In the genomic region with DNA sequence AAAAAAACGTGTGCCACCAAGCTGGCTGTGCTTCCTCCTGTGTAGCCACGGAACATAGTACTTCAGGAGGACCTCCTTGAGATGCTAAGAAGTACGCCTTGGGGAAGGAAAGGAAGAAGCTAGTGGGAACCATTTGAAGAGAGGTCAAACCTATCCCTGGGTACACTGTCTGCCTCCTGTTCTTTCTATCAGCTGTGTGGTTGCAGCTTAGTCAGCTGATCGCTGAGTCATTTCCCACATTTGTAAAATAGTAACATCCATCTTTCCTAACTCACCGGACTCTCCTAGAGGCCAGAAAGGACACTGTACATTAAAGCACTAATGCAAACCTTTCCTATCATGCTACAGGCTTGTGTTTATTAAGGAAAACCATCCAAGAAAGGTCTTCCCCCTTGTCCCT, we compare ENCODE assay signal across 23 mouse cellular contexts. TPM values are rescaled to one million over a fixed set of nuclear protein-coding genes. Genes with fewer than 3 reads are reported as not detected.
DNase-seq lines count a peak whose midpoint lies in the region; ATAC-seq and TF ChIP-seq lines count a peak whose summit lies in the region.
"Had no signal": no experiment of that assay in that cellular context is flagged by ENCODE, and none has a peak within 500 bp of the region (broad histone marks: within the 10 kb centered on the region; RNA-seq: fewer than 3 reads in every experiment).

No protein-coding gene starts in this region.

- peak; percentile 67 for DNase-seq in 3T3-L1 (ENCODE audit: low read depth, low spot score)
- DNase-seq in CH12.LX (ENCODE audit: extremely low read depth) = peak; percentile 21
- no peak for DNase-seq in cerebellum, postnatal 25 days
- DNase-seq in urinary bladder, adult 2 months (ENCODE audit: low spot score) = no peak
- no peak for DNase-seq in cerebellum, adult 9-10 months
- DNase-seq: adrenal gland, postnatal 14 days; B cell, adult 2 months; cerebellum, adult 2 months; cerebellum, postnatal 36 days; gastrocnemius, postnatal 14 days; heart, adult 2 months; heart, postnatal 4 days; kidney, adult 8-10 months had no signal

- no peak overlapping the region for H3K27ac ChIP-seq in CH12.LX (ENCODE audit: insufficient read depth, low read depth)
- peak overlapping the region; percentile 42 for H3K27ac ChIP-seq in bone marrow macrophage, adult 2 months (ENCODE audit: insufficient read depth, low read depth, low read length)
- H3K27ac ChIP-seq: embryonic facial prominence, embryonic 15.5 days; forebrain, embryonic 15.5 days; heart, adult 2 months; heart, embryonic 13.5 days; hindbrain, embryonic 12.5 days had no signal

- no peak for TF ChIP-seq CTCF in CH12.LX (conservative IDR thresholded peaks at IDR 0.05 in 1 of 2, IDR thresholded peaks at IDR 0.05 in 1 of 2; ENCODE audit: low read depth in 2 of 2, low read length in 2 of 2)
- TF ChIP-seq CTCF in bone marrow macrophage, adult 2 months (IDR thresholded peaks at IDR 0.05; ENCODE audit: low read depth, low read length) = no peak

- TF ChIP-seq POLR2A in CH12.LX (IDR thresholded peaks at IDR 0.05; ENCODE audit: low read depth, low read length) = no peak
- TF ChIP-seq POLR2A in bone marrow macrophage, adult 2 months (IDR thresholded peaks at IDR 0.05; ENCODE audit: borderline replicate concordance, low read depth, low read length) = no peak

- in situ Hi-C loops in CH12.LX (cut with MboI; ENCODE audit: low pct_ligation_motif_present, low pct_unique_long_range_greater_than_20kb, low sequenced_read_pairs) = no loop called here

- H3K4me2 ChIP-seq in CH12.LX (ENCODE audit: insufficient read depth, low read depth, poor library complexity, severe bottlenecking) = no peak overlapping the region
- H3K4me2 ChIP-seq: embryonic facial prominence, embryonic 15.5 days; forebrain, embryonic 15.5 days; heart, embryonic 13.5 days; hindbrain, embryonic 12.5 days had no signal

- no peaks in the 10 kb centered on the region for H3K27me3 ChIP-seq in CH12.LX (replicated peaks)
- H3K27me3 ChIP-seq: embryonic facial prominence, embryonic 15.5 days; forebrain, embryonic 15.5 days; heart, embryonic 13.5 days; hindbrain, embryonic 12.5 days had no signal

- no peaks in the 10 kb centered on the region for H3K9me3 ChIP-seq in CH12.LX (replicated peaks; ENCODE audit: low read length)
- H3K9me3 ChIP-seq: embryonic facial prominence, embryonic 15.5 days; forebrain, embryonic 15.5 days; heart, embryonic 13.5 days; hindbrain, embryonic 12.5 days had no signal

- no peak for TF ChIP-seq RAD21 in CH12.LX (IDR thresholded peaks at IDR 0.05; ENCODE audit: low read depth, low read length)

- H3K4me3 ChIP-seq in CH12.LX (replicated peaks in 1 of 3; ENCODE audit: low read depth in 2 of 3, low read length in 2 of 3, poor library complexity in 1 of 3) = no peak overlapping the region
- no peak overlapping the region for H3K4me3 ChIP-seq in bone marrow macrophage, adult 2 months (ENCODE audit: insufficient read depth, low read length)
- H3K4me3 ChIP-seq: embryonic facial prominence, embryonic 15.5 days; forebrain, embryonic 15.5 days; heart, adult 2 months; heart, embryonic 13.5 days; hindbrain, embryonic 12.5 days had no signal

- no peak for TF ChIP-seq EP300 in CH12.LX (IDR thresholded peaks at IDR 0.05; ENCODE audit: low read length)

- dilution Hi-C loops in CH12.LX (cut with MboI; ENCODE audit: extremely low pct_ligation_motif_present, extremely low pct_unique_long_range_greater_than_20kb, low sequenced_read_pairs) = no loop called here

- ATAC-seq in megakaryocyte, adult 5-6 weeks (ENCODE audit: poor library complexity, severe bottlenecking) = 0 out of 2 replicates have a peak, but pooled peaks have one; percentile 14
- ATAC-seq: CD4-positive, CD25-positive, alpha-beta regulatory T cell, adult 4 months; forebrain, embryonic 15.5 days; hindbrain, embryonic 16.5 days; inflammation-experienced regulatory T-cells, adult 6 months; intestine, postnatal 0 days had no signal

- H3K36me3 ChIP-seq in CH12.LX (replicated peaks in 1 of 2; ENCODE audit: control insufficient read depth in 1 of 2, insufficient read depth in 1 of 2, low read length in 1 of 2) = no peaks in the 10 kb centered on the region

- H3K79me2 ChIP-seq in CH12.LX (replicated peaks; ENCODE audit: control insufficient read depth, extremely low read depth, insufficient read depth, poor library complexity, severe bottlenecking) = no peaks in the 10 kb centered on the region

- H3K4me1 ChIP-seq in CH12.LX (ENCODE audit: control insufficient read depth in 1 of 2, insufficient read depth in 2 of 2) = peaks cover 0 to 14% of the 10 kb centered on the region in 2 experiments; a peak in 2 of 4 replicates
- peaks cover 22% of the 10 kb centered on the region for H3K4me1 ChIP-seq in bone marrow macrophage, adult 2 months (ENCODE audit: control insufficient read depth, insufficient read depth, low read length)

- no peak overlapping the region for H3K9ac ChIP-seq in CH12.LX (ENCODE audit: insufficient read depth, low read depth)
- H3K9ac ChIP-seq: embryonic facial prominence, embryonic 15.5 days; forebrain, embryonic 15.5 days; heart, embryonic 13.5 days; hindbrain, embryonic 12.5 days had no signal

TF ChIP-seq in CH12.LX, 34 proteins besides CTCF, POLR2A, EP300 and RAD21:
- TF ChIP-seq NELFE (IDR thresholded peaks at IDR 0.05; ENCODE audit: low read depth, low read length) (no peak), IRF4 (IDR thresholded peaks at IDR 0.05; ENCODE audit: low read depth, low read length) (0 out of 2 replicates have a peak, but pooled peaks have one; percentile 18), ETS1 (conservative IDR thresholded peaks at IDR 0.05; ENCODE audit: low read depth, low read length) (0 out of 2 replicates have a peak, but pooled peaks have one; percentile 33)

RNA-seq across cellular contexts. Expression of a gene that starts 41.4 kb away (rescaled TPM):
- total RNA-seq in CH12.LX (2012; rRNA removed) (38.3 and 38.9 TPM in 2 replicates), CH12.LX (2014; rRNA removed) (31.7 and 33.7 TPM in 2 replicates)
- polyA plus RNA-seq in CH12.LX (2012; ENCODE audit: insufficient read length, low read depth) = 47.1 and 58.3 TPM in 2 replicates
- 31.7 and 32.3 TPM in 2 replicates for polyA plus RNA-seq in bone marrow macrophage, adult 2 months (2012; ENCODE audit: insufficient read depth, insufficient read length, missing spikeins)
- 33.6 and 47.9 TPM in 2 replicates for total RNA-seq in megakaryocyte, adult 5-6 weeks (2015)
- 28.6 and 29.2 TPM in 2 replicates for total RNA-seq in megakaryocyte, adult 5-6 weeks (2017)
- 42.4 and 47.8 TPM in 2 replicates for polyA plus RNA-seq in urinary bladder, adult 2 months (2012; rRNA removed)

Comparison
In these comparisons a context has a peak if more than half of its experiments do, and no peak if none do; other contexts are left out.
1. DNase-seq: peak in 3T3-L1 (single experiment) and CH12.LX (single experiment); none in cerebellum, postnatal 25 days (0 of 2), urinary bladder, adult 2 months (single experiment) and cerebellum, adult 9-10 months (single experiment).